Mouse (Mus musculus) testis, postnatal 10 days (tissue): ENCODE measurements around the gene Ewsr1.

Source experiments
- DNase-seq: peaks from one replicate; pipeline ENCODE4 v3.0.0; 2021; ENCODE audit warnings: low spot score

Gene Ewsr1

GRCm38 (mm10) chr11:5057856-5058641 lies 41.0 kb downstream of the Ewsr1 start, which contains the start of gene Rasl10a:
TSS of gene Rasl10a (plus strand) at chr11:5058128.
- DNase-seq: peak; percentile 76

- DNase-seq: no peak
Observed at GRCm38 (mm10) chr11:5057541-5057855, 41.6 kb downstream of the Ewsr1 start.

- no peak for DNase-seq
Observed at GRCm38 (mm10) chr11:5057064-5057463, 42.0 kb downstream of the Ewsr1 start.

- DNase-seq: no peak
Observed at GRCm38 (mm10) chr11:5055945-5056938, 42.8 kb downstream of the Ewsr1 start.

- DNase-seq: no peak
Observed at GRCm38 (mm10) chr11:5054874-5055273, 44.2 kb downstream of the Ewsr1 start.

- DNase-seq: no peak
Observed at GRCm38 (mm10) chr11:5054151-5054550, 44.9 kb downstream of the Ewsr1 start.

GRCm38 (mm10) chr11:5052200-5052854 lies 46.7 kb downstream of the Ewsr1 start:
- DNase-seq: no peak

GRCm38 (mm10) chr11:5051629-5052028 lies 47.4 kb downstream of the Ewsr1 start:
- no peak for DNase-seq

- DNase-seq: no peak
Observed at GRCm38 (mm10) chr11:5046321-5046926, 52.6 kb downstream of the Ewsr1 start.

GRCm38 (mm10) chr11:5042645-5043381 lies 56.3 kb downstream of the Ewsr1 start:
- DNase-seq: no peak

- DNase-seq: no peak
Observed at GRCm38 (mm10) chr11:5041144-5041780, 57.8 kb downstream of the Ewsr1 start.

GRCm38 (mm10) chr11:5040585-5040984 lies 58.5 kb downstream of the Ewsr1 start:
- no peak for DNase-seq

- DNase-seq: peak; percentile 76
Observed at GRCm38 (mm10) chr11:5037146-5037854, 61.8 kb downstream of the Ewsr1 start.

GRCm38 (mm10) chr11:5035421-5035820 lies 63.6 kb downstream of the Ewsr1 start:
- no peak for DNase-seq

GRCm38 (mm10) chr11:5033136-5033535 lies 65.9 kb downstream of the Ewsr1 start:
- DNase-seq: peak; percentile 81

- no peak for DNase-seq
Observed at GRCm38 (mm10) chr11:5032706-5033105, 66.4 kb downstream of the Ewsr1 start.

- no peak for DNase-seq
Observed at GRCm38 (mm10) chr11:5028228-5028627, 70.8 kb downstream of the Ewsr1 start.

- DNase-seq: no peak
Observed at GRCm38 (mm10) chr11:5025108-5025507, 74.0 kb downstream of the Ewsr1 start.
